Mouse (Mus musculus) brown adipose tissue, adult 24 weeks (tissue): Measurements from ENCODE around the gene Wnt4. TPM values are rescaled to one million over a fixed set of nuclear protein-coding genes. Genes with fewer than 3 reads are reported as not detected.

Source experiments
- polyA plus RNA-seq: library from polyadenylated mRNA; stranded (reverse); fragments of >200 nt; gene quantifications from 2 replicates; pipeline ENCODE4 v1.2.4, GENCODE M21; 2012; ENCODE audit not compliant: missing spikeins, insufficient read depth, insufficient read length

The Wnt4 gene
- polyA plus RNA-seq, 1 experiment = not detected

Other genes starting within 250 kb of the Wnt4 start
- 0.75 and 1.3 TPM in 2 replicates for gene Zbtb40, start 228.7 kb upstream of the Wnt4 start, polyA plus RNA-seq
- 352 and 400 TPM in 2 replicates for gene Cdc42, start 80.2 kb downstream of the Wnt4 start, polyA plus RNA-seq
- not detected in 2 replicates for gene Cela3a, start 132.3 kb downstream of the Wnt4 start, polyA plus RNA-seq
- not detected in 2 replicates for gene Cela3b, start 153.1 kb downstream of the Wnt4 start, polyA plus RNA-seq
- not detected in 2 replicates for gene 1700013G24Rik, start 175.8 kb downstream of the Wnt4 start, polyA plus RNA-seq
- gene Hspg2, start 191.3 kb downstream of the Wnt4 start, polyA plus RNA-seq = 32.5 and 49.7 TPM in 2 replicates